Mouse (Mus musculus) heart, embryonic 14.5 days (tissue): ENCODE data around the gene Cpeb3. TPM values are rescaled to one million over a fixed set of nuclear protein-coding genes. Genes with fewer than 3 reads are reported as not detected.
A peak's percentile ranks its signal among the peaks of the same experiment; 100 is the strongest.

Experiments
- ATAC-seq: fragments of 200-750 bp; cut with Nextera tagmentation; 2 replicates; pipeline ENCODE4 v1.8.0; 2017; ENCODE audit warnings: low read depth, moderate TSS enrichment; ENCODE audit not compliant: insufficient number of reproducible peaks, insufficient read depth, low FRiP score
- H3K27ac ChIP-seq, 2 experiments: fragments of 200-500 bp in 1 of 2; fragments of 300-500 bp in 1 of 2; sonication (generic) in 1 of 2; replicated peaks in 1 of 2; 2 replicates each; pipeline ENCODE4 v1.5.1; 2012 to 2014; ENCODE audit warnings: low read depth in 2 of 2, low read length in 2 of 2, control low read depth in 1 of 2, mild to moderate bottlenecking in 1 of 2, mixed read lengths in 1 of 2; ENCODE audit not compliant: control insufficient read depth in 1 of 2, insufficient read depth in 1 of 2
- H3K27me3 ChIP-seq: fragments of 300-500 bp; sonication (generic); 2 replicates; pipeline ENCODE4 v1.6.1; 2014; ENCODE audit warnings: mild to moderate bottlenecking, low read length, control low read depth; ENCODE audit not compliant: control insufficient read depth, insufficient read depth
- H3K36me3 ChIP-seq: fragments of 300-500 bp; sonication (generic); 2 replicates; pipeline ENCODE4 v1.6.1; 2014; ENCODE audit warnings: mild to moderate bottlenecking, control low read depth, low read length, mixed read lengths; ENCODE audit not compliant: control insufficient read depth, insufficient read depth
- H3K4me1 ChIP-seq, 2 experiments: fragments of 200-500 bp in 1 of 2; fragments of 300-500 bp in 1 of 2; sonication (generic) in 1 of 2; 2 replicates each; pipeline ENCODE4 v1.6.1; 2012 to 2014; ENCODE audit warnings: low read length in 2 of 2, control low read depth in 1 of 2, mixed read lengths in 1 of 2; ENCODE audit not compliant: control insufficient read depth in 2 of 2, insufficient read depth in 2 of 2
- H3K4me2 ChIP-seq: fragments of 300-500 bp; sonication (generic); 2 replicates; pipeline ENCODE4 v1.6.1; 2014; ENCODE audit warnings: mild to moderate bottlenecking, low read length
- H3K4me3 ChIP-seq, 2 experiments: fragments of 200-500 bp in 1 of 2; fragments of 300-500 bp in 1 of 2; sonication (generic) in 1 of 2; 2 replicates each; pipeline ENCODE4 v1.5.1; 2012 to 2014; ENCODE audit warnings: low read length in 2 of 2, mild to moderate bottlenecking in 2 of 2, control low read depth in 1 of 2, low read depth in 1 of 2, moderate library complexity in 1 of 2; ENCODE audit not compliant: control insufficient read depth in 1 of 2, insufficient read depth in 1 of 2
- H3K9ac ChIP-seq: fragments of 300-500 bp; sonication (generic); 2 replicates; pipeline ENCODE4 v1.6.1; 2014; ENCODE audit warnings: mild to moderate bottlenecking, low read length
- H3K9me3 ChIP-seq: fragments of 300-500 bp; sonication (generic); 2 replicates; pipeline ENCODE4 v1.6.1; 2016; ENCODE audit warnings: low read length, control low read depth; ENCODE audit not compliant: control insufficient read depth
- WGBS: fragments of 180-500 bp; shearing (Covaris S2); extraction: QIAGEN DNeasy Blood & Tissue Kit; methylation state at CpG from one replicate; pipeline ENCODE4 v1.1.7; 2014; 5-methylcytosine and 5-hydroxymethylcytosine counted together
- polyA plus RNA-seq: library from polyadenylated mRNA; unstranded; fragments of >200 nt; fragmentation: Nextera tagmentation; extraction: Ambion mirVana; gene quantifications from 2 replicates; pipeline ENCODE4 v1.2.1, GENCODE M21; 2014

The Cpeb3 gene
- polyA plus RNA-seq, 1 experiment from 2014 or later, result 8.8 TPM

- Histone ChIP-seq H3K4me1 (peaks cover 5 to 17% of the 10 kb centered on the region in 2 experiments), H3K9me3 (no peaks in the 10 kb centered on the region), H3K4me2 (peak overlapping the region; percentile 43), H3K27ac (no peak overlapping the region), H3K9ac (no peak overlapping the region), H3K36me3 (peaks cover 63% of the 10 kb centered on the region), H3K27me3 (no peaks in the 10 kb centered on the region), H3K4me3 (no peak overlapping the region)
- WGBS, result 5% methylated on average over 2 of the region's 2 CpGs
- no peak for ATAC-seq
Measured at GRCm38 (mm10) chr19:37214711-37215110, 6.3 kb upstream of the Cpeb3 start.

- no peak overlapping the region for H3K9ac ChIP-seq
- no peak overlapping the region for H3K4me2 ChIP-seq
- no peak overlapping the region for H3K4me3 ChIP-seq
- H3K36me3 ChIP-seq, result peaks cover 36% of the 10 kb centered on the region
- no peaks in the 10 kb centered on the region for H3K27me3 ChIP-seq
- WGBS, result 82% methylated on average over 3 of the region's 3 CpGs
- peaks cover 5 to 29% of the 10 kb centered on the region in 2 experiments for H3K4me1 ChIP-seq
- H3K9me3 ChIP-seq, result no peaks in the 10 kb centered on the region
- H3K27ac ChIP-seq, result no peak overlapping the region
- no peak for ATAC-seq
Measured at GRCm38 (mm10) chr19:37211416-37211815, 3.0 kb upstream of the Cpeb3 start.

DNA sequence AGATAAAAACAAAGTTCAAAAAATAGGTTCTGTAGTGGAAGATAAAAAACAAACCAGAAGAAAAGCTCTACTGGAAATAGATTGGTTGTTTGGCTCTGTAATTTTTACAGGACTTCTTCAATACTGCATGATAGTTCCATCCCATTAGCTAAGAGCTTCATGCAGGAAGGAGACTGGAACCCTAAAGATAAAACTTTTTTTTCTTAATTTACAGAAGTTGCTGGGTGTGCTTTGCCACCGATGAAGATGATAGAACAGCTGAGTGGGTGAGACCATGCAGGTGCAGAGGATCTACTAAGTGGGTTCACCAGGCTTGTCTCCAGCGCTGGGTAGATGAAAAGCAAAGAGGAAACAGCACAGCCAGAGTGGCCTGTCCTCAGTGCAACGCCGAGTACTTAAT, 2.1 kb upstream of the Cpeb3 start:
- Histone ChIP-seq H3K4me1 (peaks cover 3 to 27% of the 10 kb centered on the region in 2 experiments), H3K4me3 (no peak overlapping the region), H3K4me2 (no peak overlapping the region), H3K9me3 (no peaks in the 10 kb centered on the region), H3K36me3 (peaks cover 36% of the 10 kb centered on the region), H3K9ac (no peak overlapping the region), H3K27ac (no peak overlapping the region), H3K27me3 (no peaks in the 10 kb centered on the region)
- no peak for ATAC-seq
- 94% methylated on average over 4 of the region's 4 CpGs for WGBS

GRCm38 (mm10) chr19:37209467-37210128, 1.2 kb upstream of the Cpeb3 start:
- Histone ChIP-seq H3K9me3 (no peaks in the 10 kb centered on the region), H3K4me2 (peak overlapping the region; percentile 88), H3K4me1 (peaks cover 0 to 19% of the 10 kb centered on the region in 2 experiments; a peak in 2 of 4 replicates), H3K27ac (no peak overlapping the region), H3K4me3 (peak overlapping the region in 1 of 2 experiments; percentile 99; a peak in 1 of 4 replicates), H3K9ac (no peak overlapping the region), H3K27me3 (no peaks in the 10 kb centered on the region), H3K36me3 (peaks cover 36% of the 10 kb centered on the region)
- WGBS, result 83% methylated on average over 8 of the region's 8 CpGs
- no peak for ATAC-seq

GRCm38 (mm10) chr19:37208986-37209385, 585 bp upstream of the Cpeb3 start:
- Histone ChIP-seq H3K4me3 (peak overlapping the region in 1 of 2 experiments; percentile 99; a peak in 2 of 4 replicates), H3K4me2 (peak overlapping the region; percentile 88), H3K9me3 (no peaks in the 10 kb centered on the region), H3K27ac (no peak overlapping the region), H3K9ac (peak overlapping the region; percentile 99), H3K36me3 (peaks cover 36% of the 10 kb centered on the region), H3K4me1 (peaks cover 0 to 19% of the 10 kb centered on the region in 2 experiments; a peak in 2 of 4 replicates), H3K27me3 (no peaks in the 10 kb centered on the region)
- no peak for ATAC-seq
- 69% methylated on average over 7 of the region's 7 CpGs for WGBS

- Histone ChIP-seq H3K9me3 (no peaks in the 10 kb centered on the region), H3K4me3 (peak within 1 kb of the TSS; percentile 94 to 99), H3K27ac (peak within 1 kb of the TSS; percentile 88 to 95), H3K9ac (peak within 1 kb of the TSS; percentile 99), H3K27me3 (no peaks in the 10 kb centered on the region), H3K4me1 (peaks cover 0 to 14% of the 10 kb centered on the region in 2 experiments; a peak in 2 of 4 replicates), H3K36me3 (peaks cover 26% of the 10 kb centered on the region), H3K4me2 (peak within 1 kb of the TSS; percentile 88)
- under 1% methylated on average over 81 of the region's 94 CpGs for WGBS
- peak; percentile 98 for ATAC-seq
Measured at GRCm38 (mm10) chr19:37207303-37208175, 862 bp downstream of the Cpeb3 start, which contains the start of gene March5. March5 (plus strand) TSS chr19:37207543.

GRCm38 (mm10) chr19:37206641-37207302, 1.6 kb downstream of the Cpeb3 start:
- H3K36me3 ChIP-seq, result peaks cover 18% of the 10 kb centered on the region
- H3K4me3 ChIP-seq, result peak overlapping the region; percentile 94 to 99
- no peaks in the 10 kb centered on the region for H3K27me3 ChIP-seq
- under 1% methylated on average over 46 of the region's 47 CpGs for WGBS
- H3K27ac ChIP-seq, result peak overlapping the region; percentile 48 to 95
- peaks cover 0 to 14% of the 10 kb centered on the region in 2 experiments; a peak in 2 of 4 replicates for H3K4me1 ChIP-seq
- H3K4me2 ChIP-seq, result peak overlapping the region; percentile 88
- peak; percentile 70 for ATAC-seq
- no peaks in the 10 kb centered on the region for H3K9me3 ChIP-seq
- peak overlapping the region; percentile 99 for H3K9ac ChIP-seq
